Mouse (Mus musculus) forebrain, postnatal 0 days (tissue): ENCODE measurements at regions not wholly inside any gene's neighbourhood (a gene's known extent, or its start where the extent isn't known, plus 50 kb on each side); places are given as distances from the start of the nearest gene placed in this dataset.

Source experiments
- ATAC-seq: fragments of 200-750 bp; cut with Nextera tagmentation; 2 replicates; pipeline ENCODE4 v1.8.0; 2017; ENCODE audit warnings: mild to moderate bottlenecking, moderate library complexity
- DNase-seq: peaks from one replicate; pipeline ENCODE4 v3.0.0-alpha.2; 2015
- H3K27ac ChIP-seq: fragments of 300-500 bp; sonication (generic); 2 replicates; pipeline ENCODE4 v1.5.1; 2014; ENCODE audit warnings: low read depth, mild to moderate bottlenecking, antibody characterized with exemption, low read length, moderate library complexity, mixed read lengths
- H3K27me3 ChIP-seq: fragments of 300-500 bp; sonication (generic); 2 replicates; pipeline ENCODE4 v1.6.1; 2014; ENCODE audit warnings: mild to moderate bottlenecking, low read length, mixed read lengths; ENCODE audit not compliant: insufficient read depth
- H3K36me3 ChIP-seq: fragments of 300-500 bp; sonication (generic); 2 replicates; pipeline ENCODE4 v1.6.1; 2014; ENCODE audit warnings: mild to moderate bottlenecking, moderate library complexity; ENCODE audit not compliant: insufficient read depth
- H3K4me1 ChIP-seq: fragments of 300-500 bp; sonication (generic); 2 replicates; pipeline ENCODE4 v1.6.1; 2014; ENCODE audit warnings: antibody characterized with exemption; ENCODE audit not compliant: insufficient read depth
- H3K4me2 ChIP-seq: fragments of 300-500 bp; sonication (generic); 2 replicates; pipeline ENCODE4 v1.6.1; 2014; ENCODE audit warnings: low read depth, mild to moderate bottlenecking, moderate library complexity
- H3K4me3 ChIP-seq: fragments of 300-500 bp; sonication (generic); 2 replicates; pipeline ENCODE4 v1.5.1; 2014; ENCODE audit warnings: low read depth, low read length, mixed read lengths
- H3K9ac ChIP-seq: fragments of 300-500 bp; sonication (generic); 2 replicates; pipeline ENCODE4 v1.6.1; 2014; ENCODE audit warnings: mild to moderate bottlenecking
- H3K9me3 ChIP-seq: fragments of 300-500 bp; sonication (generic); 2 replicates; pipeline ENCODE4 v1.6.1; 2016; ENCODE audit warnings: low read length
- CTCF ChIP-seq: sonication (generic); IDR thresholded peaks from 2 replicates; pipeline ENCODE4 v1.5.1; 2016; ENCODE audit warnings: antibody characterized with exemption, control low read depth, low read depth
- WGBS: fragments of 180-500 bp; shearing (Covaris S2); extraction: QIAGEN DNeasy Blood & Tissue Kit; methylation state at CpG from one replicate; pipeline ENCODE4 v1.1.7; 2014; 5-methylcytosine and 5-hydroxymethylcytosine counted together

- Histone ChIP-seq H3K27ac (no peak overlapping the region), H3K9me3 (no peaks in the 10 kb centered on the region), H3K4me2 (no peak overlapping the region), H3K4me3 (no peak overlapping the region), H3K4me1 (no peaks in the 10 kb centered on the region), H3K36me3 (no peaks in the 10 kb centered on the region), H3K27me3 (no peaks in the 10 kb centered on the region), H3K9ac (no peak overlapping the region)
- 77% methylated on average over 2 of the region's 2 CpGs for WGBS
- ATAC-seq (no peak), DNase-seq (no peak)
- no peak for TF ChIP-seq CTCF
Measured at GRCm38 (mm10) chr12:9176198-9176597, 146.4 kb downstream of the Ttc32 start.

GRCm38 (mm10) chr12:9178626-9179025, 148.8 kb downstream of the Ttc32 start:
- H3K4me2 ChIP-seq, result no peak overlapping the region
- H3K27ac ChIP-seq, result no peak overlapping the region
- H3K27me3 ChIP-seq, result no peaks in the 10 kb centered on the region
- TF ChIP-seq CTCF, result no peak
- no peak overlapping the region for H3K4me3 ChIP-seq
- DNase-seq (no peak), ATAC-seq (no peak)
- H3K9me3 ChIP-seq, result no peaks in the 10 kb centered on the region
- H3K9ac ChIP-seq, result no peak overlapping the region
- no peaks in the 10 kb centered on the region for H3K4me1 ChIP-seq
- 58% methylated on average over 4 of the region's 4 CpGs for WGBS
- no peaks in the 10 kb centered on the region for H3K36me3 ChIP-seq

GRCm38 (mm10) chr12:9180677-9181076, 150.9 kb downstream of the Ttc32 start:
- DNase-seq (no peak), ATAC-seq (no peak)
- 77% methylated on average over 4 of the region's 4 CpGs for WGBS
- Histone ChIP-seq H3K36me3 (no peaks in the 10 kb centered on the region), H3K9me3 (no peaks in the 10 kb centered on the region), H3K4me2 (no peak overlapping the region), H3K27ac (no peak overlapping the region), H3K9ac (no peak overlapping the region), H3K4me3 (no peak overlapping the region), H3K4me1 (no peaks in the 10 kb centered on the region), H3K27me3 (no peaks in the 10 kb centered on the region)
- TF ChIP-seq CTCF, result no peak

GRCm38 (mm10) chr12:9191721-9192120, 161.9 kb downstream of the Ttc32 start:
- no peak for ATAC-seq
- Histone ChIP-seq H3K4me3 (no peak overlapping the region), H3K4me1 (no peaks in the 10 kb centered on the region), H3K27ac (no peak overlapping the region), H3K9ac (no peak overlapping the region), H3K36me3 (no peaks in the 10 kb centered on the region), H3K4me2 (no peak overlapping the region), H3K27me3 (no peaks in the 10 kb centered on the region), H3K9me3 (no peaks in the 10 kb centered on the region)
- TF ChIP-seq CTCF, result no peak
- DNase-seq, result no peak
- WGBS, result 74% methylated on average over 5 of the region's 5 CpGs

- Histone ChIP-seq H3K4me3 (no peak overlapping the region), H3K27me3 (no peaks in the 10 kb centered on the region), H3K36me3 (no peaks in the 10 kb centered on the region), H3K9me3 (no peaks in the 10 kb centered on the region), H3K9ac (no peak overlapping the region), H3K4me1 (no peaks in the 10 kb centered on the region), H3K4me2 (no peak overlapping the region), H3K27ac (no peak overlapping the region)
- DNase-seq, result no peak
- no peak for TF ChIP-seq CTCF
- 79% methylated on average over 2 of the region's 2 CpGs for WGBS
- no peak for ATAC-seq
Measured at GRCm38 (mm10) chr12:9199321-9199720, 169.5 kb downstream of the Ttc32 start.

GRCm38 (mm10) chr12:9212211-9212610, 182.4 kb downstream of the Ttc32 start:
- no peak for TF ChIP-seq CTCF

GRCm38 (mm10) chr12:9224971-9225370, 195.2 kb downstream of the Ttc32 start:
- Histone ChIP-seq H3K9ac (no peak overlapping the region), H3K9me3 (no peaks in the 10 kb centered on the region), H3K4me1 (no peaks in the 10 kb centered on the region), H3K27me3 (no peaks in the 10 kb centered on the region), H3K4me2 (no peak overlapping the region), H3K27ac (no peak overlapping the region), H3K36me3 (no peaks in the 10 kb centered on the region), H3K4me3 (no peak overlapping the region)
- TF ChIP-seq CTCF, result no peak
- no peak for ATAC-seq
- whole genome bisulfite sequencing, result 46% methylated on average over 5 of the region's 5 CpGs
- no peak for DNase-seq

More at GRCm38 (mm10) chr12:9212211-9212610, 182.4 kb downstream of the Ttc32 start:
- Histone ChIP-seq H3K4me3 (no peak overlapping the region), H3K27ac (no peak overlapping the region), H3K27me3 (no peaks in the 10 kb centered on the region), H3K4me1 (no peaks in the 10 kb centered on the region), H3K4me2 (no peak overlapping the region), H3K9ac (no peak overlapping the region), H3K36me3 (no peaks in the 10 kb centered on the region), H3K9me3 (no peaks in the 10 kb centered on the region)
- ATAC-seq, result no peak
- no peak for DNase-seq
- 84% methylated on average over 1 of the region's 1 CpGs for WGBS

GRCm38 (mm10) chr12:9227901-9228300, 198.1 kb downstream of the Ttc32 start:
- Histone ChIP-seq H3K4me2 (no peak overlapping the region), H3K9ac (no peak overlapping the region), H3K36me3 (no peaks in the 10 kb centered on the region), H3K27me3 (no peaks in the 10 kb centered on the region), H3K4me1 (no peaks in the 10 kb centered on the region), H3K27ac (no peak overlapping the region), H3K9me3 (no peaks in the 10 kb centered on the region), H3K4me3 (no peak overlapping the region)
- TF ChIP-seq CTCF, result no peak
- ATAC-seq (no peak), DNase-seq (no peak)
- 90% methylated on average over 5 of the region's 5 CpGs for WGBS
